Mouse (Mus musculus): ENCODE measurements at regions not wholly inside any gene's neighbourhood (a gene's known extent, or its start where the extent isn't known, plus 50 kb on each side); places are given as distances from the start of the nearest gene placed in this dataset.
"Not testable (repeated sequence)": the region's sequence is repeated elsewhere in the genome, so short reads cannot be mapped to it uniquely, and the experiment has no call there.

DNA sequence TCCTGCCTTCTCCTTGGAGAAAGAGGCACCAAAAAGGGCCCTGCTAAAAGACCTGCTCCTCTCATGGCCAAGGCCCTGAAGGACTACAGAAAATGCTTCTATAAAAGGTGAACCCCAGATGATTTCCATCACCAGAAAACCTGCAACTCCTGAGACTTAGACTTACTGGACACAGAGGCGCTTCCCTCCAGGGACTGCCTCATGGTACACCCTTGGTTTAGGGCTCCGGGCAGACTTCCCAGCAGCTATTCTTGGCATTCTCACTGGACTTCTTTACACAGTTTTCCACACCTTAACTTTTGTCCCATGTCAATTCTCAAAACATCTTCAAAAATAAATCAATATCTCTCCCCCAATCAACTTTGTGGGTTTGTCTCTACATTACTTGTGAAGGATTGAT is 393.2 kb downstream of the Gpm6a start:
- not testable (repeated sequence) for DNase-seq (ENCODE audit: low spot score)

DNA sequence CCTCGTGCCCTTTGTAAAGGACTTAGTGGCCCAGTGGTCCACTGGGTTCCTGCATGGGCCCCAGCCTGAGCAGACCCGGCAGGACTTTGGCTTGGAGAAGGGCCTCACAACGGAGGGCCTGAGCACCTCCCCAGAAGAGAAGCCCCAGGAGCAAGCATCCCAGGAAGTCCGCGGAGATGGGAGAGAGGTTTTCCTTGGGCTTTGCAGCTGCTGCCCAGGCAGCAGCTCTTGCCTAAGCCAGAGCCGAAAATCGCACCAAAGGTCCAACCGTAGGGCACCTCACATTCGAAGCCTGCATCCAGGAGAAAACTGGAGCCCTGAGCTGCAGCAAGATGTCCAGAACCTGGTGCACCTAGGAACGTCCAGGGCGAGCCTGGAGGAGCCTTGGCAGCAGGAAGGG is 405.2 kb downstream of the Gpm6a start:
- not testable (repeated sequence) for DNase-seq (ENCODE audit: low spot score)

- DNase-seq (ENCODE audit: low spot score): not testable (repeated sequence)
Observed at GRCm38 (mm10) chr8:55367431-55367830, 412.8 kb downstream of the Gpm6a start.

- no peak for DNase-seq (ENCODE audit: low spot score)
Observed at GRCm38 (mm10) chr8:55397046-55397445, 442.4 kb downstream of the Gpm6a start.

DNA sequence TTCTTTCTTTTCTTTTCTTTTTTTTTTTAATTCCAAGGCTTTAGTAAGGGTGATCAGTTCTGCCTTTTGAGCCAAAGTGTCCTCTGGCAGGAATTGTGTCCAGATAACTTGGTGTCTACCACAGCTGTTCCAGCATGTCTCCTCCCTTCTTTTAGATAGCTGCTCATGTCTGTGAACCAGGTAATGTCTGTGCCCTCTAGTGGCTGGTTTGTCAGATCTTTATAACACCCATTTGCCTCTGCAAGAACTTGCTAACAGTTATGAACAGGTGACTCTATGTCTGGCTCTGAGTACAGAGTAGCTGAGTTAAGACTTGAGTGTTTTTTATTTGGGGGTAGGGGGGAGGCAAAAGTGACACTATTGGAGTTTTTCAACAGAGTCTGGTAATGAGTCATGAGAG is 443.7 kb downstream of the Gpm6a start:
- peak; percentile 11 for DNase-seq (ENCODE audit: low spot score)

DNA sequence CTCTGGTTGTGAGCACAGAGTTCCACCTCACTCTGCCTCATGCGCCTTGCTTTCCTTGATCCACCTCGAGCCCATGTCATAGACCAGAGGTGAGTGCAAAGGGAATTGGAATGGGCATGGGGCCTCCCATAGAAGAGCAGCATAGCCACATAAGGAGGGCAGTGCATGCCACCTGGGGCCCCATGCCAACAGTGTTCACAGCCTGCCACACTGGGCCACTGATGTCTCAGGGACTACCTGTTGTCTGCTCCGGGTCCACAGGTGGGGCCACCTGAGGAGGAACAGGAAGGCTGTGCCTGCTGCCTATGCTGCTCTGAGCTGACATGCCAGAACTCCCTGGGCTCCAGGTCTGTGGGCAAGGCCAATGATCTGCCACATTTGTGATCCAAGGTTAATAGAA is 445.8 kb downstream of the Gpm6a start:
- no peak for DNase-seq (ENCODE audit: low spot score)

GRCm38 (mm10) chr8:55406903-55407302 is 452.3 kb downstream of the Gpm6a start:
- DNase-seq (ENCODE audit: low spot score): not testable (repeated sequence)

Data from embryo, embryonic 10.5 days (tissue).